Mouse (Mus musculus) olfactory bulb, adult 2 months (tissue): ENCODE data around the gene 5330417C22Rik.

Source experiments
- CTCF ChIP-seq: fragments of 200-500 bp; IDR thresholded peaks from 2 replicates; pipeline ENCODE4 v1.5.1; 2012; ENCODE audit warnings: low read depth, mild to moderate bottlenecking, low read length, moderate library complexity; ENCODE audit not compliant: insufficient read depth
- POLR2A ChIP-seq: fragments of 200-500 bp; IDR thresholded peaks from 2 replicates; pipeline ENCODE4 v1.6.1; 2012; ENCODE audit warnings: mild to moderate bottlenecking, low read depth, low read length, moderate library complexity; ENCODE audit not compliant: insufficient read depth

DNA sequence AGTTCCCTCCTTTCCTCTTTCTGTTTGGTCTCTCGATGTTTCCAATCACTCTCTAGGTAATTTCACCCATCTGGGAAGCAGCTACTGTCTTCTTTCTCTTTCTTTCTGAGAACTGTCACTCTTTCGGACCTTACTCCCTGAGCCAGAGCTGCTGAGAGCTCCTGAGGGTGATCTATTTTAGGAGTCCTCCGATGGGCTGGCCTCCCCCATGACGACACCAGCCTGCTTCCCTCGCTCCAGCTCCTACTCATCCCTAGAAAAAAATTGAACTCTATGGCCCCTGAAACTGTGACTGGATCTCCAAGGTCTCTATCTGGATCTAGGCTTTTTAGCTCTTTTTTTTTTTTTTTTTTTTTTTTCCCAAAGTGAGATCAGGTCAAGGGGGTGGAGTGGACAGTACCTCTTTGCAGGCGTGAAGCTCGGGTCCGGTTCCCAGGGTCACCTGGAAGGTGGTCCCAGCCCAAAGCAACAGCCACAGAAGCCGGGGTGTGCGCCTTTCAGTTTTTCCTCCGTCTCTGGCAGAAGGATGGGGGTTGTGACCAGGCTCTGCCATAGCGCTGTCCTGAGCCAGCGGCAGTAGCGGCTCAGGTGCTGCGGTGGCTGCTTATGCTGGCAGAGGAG lies 330 bp downstream of the 5330417C22Rik start:
- no peak for TF ChIP-seq CTCF
- no peak for TF ChIP-seq POLR2A
